Mouse (Mus musculus) left cerebral cortex, postnatal 10 days (tissue): ENCODE measurements around the gene Ndufa12. TPM values are rescaled to one million over a fixed set of nuclear protein-coding genes. Genes with fewer than 3 reads are reported as not detected.

Experiments used
- DNase-seq, 2 experiments: peaks; one replicate each; pipeline ENCODE4 v3.0.0; 2021 to 2022; ENCODE audit warnings: low spot score in 2 of 2, mixed read lengths in 1 of 2; ENCODE audit errors: extremely low spot score in 1 of 2
- intact Hi-C: fragments of 180-260 bp; cut with DNase I; formaldehyde crosslinking; loops from one replicate; pipeline ENCODE4 v1.15.1; 2025
- total RNA-seq, 2 experiments: library from RNA; stranded (reverse); gene quantifications; 2 replicates each; pipeline ENCODE4 v1.2.3; 2021

Gene Ndufa12
- total RNA-seq: 100 to 1,000 TPM; 212 to 228 TPM

DNA sequence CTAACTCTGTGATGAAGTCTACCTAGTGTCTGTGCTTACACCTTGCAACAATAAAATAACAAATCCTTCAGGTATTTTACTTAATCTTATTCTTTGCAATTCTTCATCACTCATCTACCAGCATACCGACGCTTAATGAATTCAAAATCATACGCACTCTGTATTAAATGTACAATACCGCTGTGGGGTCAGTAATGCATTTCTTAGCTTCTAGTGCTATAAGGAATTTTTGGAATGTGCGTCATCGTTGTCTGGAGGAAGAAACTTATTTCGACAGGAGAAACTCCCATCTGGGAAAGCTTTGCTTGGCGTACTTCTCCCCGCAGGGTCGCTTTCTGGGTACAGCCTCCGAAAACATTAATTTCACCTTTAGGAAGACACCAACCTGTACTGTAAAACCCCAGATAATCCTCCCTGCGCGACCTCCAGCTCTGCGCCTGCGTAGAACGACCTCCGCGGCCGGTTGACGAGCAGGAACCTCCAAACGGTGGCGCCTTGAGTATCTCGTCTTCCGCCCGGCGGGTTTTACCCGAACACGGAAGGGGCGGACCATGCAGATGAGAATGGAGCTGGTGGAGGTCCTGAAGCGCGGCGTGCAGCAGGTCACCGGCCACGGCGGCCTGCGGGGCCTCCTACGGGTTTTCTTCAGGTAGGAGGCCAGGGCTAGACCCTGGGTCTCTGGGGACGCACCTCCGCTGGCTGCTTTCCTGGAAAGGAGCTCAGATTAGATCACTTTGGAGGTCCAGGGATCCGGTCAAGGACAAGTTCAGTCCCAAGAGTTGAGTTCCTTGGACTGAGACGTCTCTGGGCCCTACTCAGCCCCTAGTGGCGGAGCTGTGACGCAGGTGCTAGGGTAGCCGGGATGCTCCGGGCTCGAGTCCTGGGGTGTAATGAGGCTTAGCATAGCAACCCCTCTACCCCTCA lies at the start of gene Ndufa12:
Gene Ndufa12 (plus strand): TSS at position 239 of the 924 bp plus-strand sequence.
- intact Hi-C loops: no loop called here
- DNase-seq: peak; percentile 95 to 96

DNA sequence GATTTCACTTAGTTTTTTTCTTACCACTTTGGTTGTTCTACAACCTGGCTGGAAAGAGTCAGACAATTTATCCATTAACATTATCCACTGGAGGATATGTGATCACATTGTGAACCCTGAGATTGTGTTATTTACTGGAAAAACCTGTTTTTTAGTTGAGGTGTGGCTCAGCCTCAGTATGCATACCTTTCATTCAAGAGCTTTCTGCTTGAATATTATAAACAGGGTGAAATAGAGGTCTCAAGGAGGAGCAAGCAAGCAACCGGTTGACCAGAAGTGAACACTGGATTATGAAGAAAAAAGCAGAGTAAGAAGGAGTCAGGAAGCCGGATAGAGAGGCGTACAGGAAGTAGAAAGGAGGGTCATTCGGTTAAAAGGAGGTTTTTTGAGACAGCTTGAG lies 47.0 kb upstream of the Ndufa12 start:
- intact Hi-C loops: no loop called here
- DNase-seq: no peak

DNA sequence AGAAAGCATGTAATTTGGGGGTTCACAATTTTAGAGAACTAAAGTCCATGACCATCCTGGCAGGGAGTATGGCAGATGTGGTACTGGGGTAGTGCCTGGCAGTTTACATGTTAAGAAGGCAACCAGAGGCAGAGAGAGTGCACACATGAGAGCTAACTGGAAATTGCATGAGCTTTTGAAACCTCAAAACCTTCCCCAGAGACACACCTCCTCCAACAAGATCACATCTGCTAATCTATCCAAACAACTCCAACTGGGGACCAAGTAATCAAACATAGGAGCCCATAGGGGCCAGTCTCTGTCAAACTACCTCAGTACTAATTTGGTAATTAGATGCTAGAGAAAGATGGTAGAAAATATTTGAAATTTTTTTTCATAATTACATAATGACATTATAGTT lies 44.7 kb upstream of the Ndufa12 start:
- intact Hi-C loops: no loop called here
- DNase-seq: no peak

DNA sequence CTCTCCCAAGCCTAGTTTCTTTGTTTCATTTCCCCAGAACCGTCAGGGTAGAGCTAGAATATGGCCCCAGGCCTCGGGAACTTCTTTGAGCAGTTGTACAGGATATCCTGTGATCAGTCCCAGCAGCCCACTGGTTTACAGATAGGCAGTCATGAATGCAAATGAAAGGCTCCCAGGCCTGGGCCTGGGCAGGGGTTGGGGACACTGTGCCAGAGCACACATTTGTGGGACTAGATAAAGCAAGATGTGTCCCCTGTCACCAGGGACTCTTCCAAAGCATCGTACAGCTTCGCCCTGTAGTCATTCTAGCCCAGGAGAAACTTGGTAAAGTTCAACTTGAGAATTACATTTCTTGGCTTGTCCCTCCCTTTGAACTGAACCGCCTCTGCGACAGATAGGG lies 39.6 kb upstream of the Ndufa12 start:
- intact Hi-C loops: no loop called here
- DNase-seq: no peak

DNA sequence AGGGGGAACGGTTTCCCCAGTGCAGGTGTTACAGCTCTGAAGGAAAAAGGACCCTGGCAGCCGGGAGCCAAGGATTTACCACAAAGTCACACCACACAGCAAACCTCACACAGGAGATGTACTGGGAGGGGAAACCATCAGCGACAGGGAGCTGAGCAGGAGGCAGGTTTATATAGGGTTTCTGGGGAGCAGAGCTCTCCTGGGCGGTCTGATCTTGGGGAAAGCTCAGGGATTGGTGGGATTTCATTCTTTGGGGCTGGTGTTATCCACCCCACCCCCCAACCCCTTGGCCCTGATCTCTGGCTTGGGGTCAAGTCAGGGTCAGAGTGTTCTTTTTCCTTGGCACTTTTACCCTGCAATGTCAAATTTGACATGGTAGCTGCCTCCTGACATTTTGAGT lies 39.1 kb upstream of the Ndufa12 start:
- no peak for DNase-seq
- intact Hi-C loops: no loop called here

DNA sequence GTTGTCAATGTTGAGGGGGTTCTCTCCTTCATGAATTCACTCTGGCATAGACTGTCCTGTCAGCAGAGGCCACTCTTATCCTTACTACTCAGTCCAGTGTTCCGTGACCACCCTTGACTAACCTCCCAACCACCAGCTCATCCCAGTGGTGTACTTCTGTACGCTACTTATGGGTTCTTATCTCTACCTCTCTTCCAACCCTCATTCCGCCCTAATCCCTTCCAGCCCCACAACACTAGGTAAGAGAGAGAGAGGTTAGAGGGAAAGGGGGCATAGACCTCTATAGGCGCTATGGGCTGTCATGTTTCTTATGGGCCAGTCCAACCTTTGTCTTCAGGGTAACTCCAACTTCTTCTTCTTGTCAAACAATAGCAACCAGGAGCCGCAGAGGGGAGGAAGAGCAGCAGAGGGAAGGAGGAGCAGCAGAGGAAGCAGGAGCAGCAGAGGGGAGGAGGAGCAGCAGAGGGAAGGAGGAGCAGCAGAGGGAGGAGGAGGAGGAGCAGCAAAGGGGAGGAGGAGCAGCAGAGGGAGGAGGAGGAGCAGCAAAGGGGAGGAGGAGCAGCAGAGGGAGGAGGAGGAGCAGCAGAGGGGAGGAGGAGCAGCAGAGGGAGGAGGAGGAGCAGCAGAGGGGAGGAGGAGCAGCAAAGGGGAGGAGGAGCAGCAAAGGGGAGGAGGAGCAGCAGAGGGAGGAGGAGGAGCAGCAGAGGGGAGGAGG lies 37.3 kb upstream of the Ndufa12 start:
- intact Hi-C loops: no loop called here
- no peak for DNase-seq

DNA sequence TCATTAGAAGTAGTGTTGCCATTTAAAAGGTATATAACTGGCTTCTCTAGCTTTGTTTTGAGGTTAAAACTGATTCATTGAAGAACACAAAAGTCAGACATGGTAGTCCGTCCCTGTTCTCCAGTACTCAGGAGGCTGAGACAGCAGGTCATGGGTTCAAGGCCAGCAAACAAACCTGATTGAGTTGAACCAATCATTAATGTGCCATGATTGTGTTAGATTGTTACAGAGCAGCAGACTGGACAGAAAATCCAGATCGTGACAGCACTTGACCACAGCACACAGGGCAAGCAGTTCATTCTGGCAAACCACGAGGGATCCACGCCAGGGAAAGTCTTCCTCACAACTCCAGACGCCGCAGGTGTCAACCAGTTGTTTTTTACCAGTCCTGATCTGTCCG lies 36.5 kb upstream of the Ndufa12 start:
- no peak for DNase-seq
- intact Hi-C loops: no loop called here

DNA sequence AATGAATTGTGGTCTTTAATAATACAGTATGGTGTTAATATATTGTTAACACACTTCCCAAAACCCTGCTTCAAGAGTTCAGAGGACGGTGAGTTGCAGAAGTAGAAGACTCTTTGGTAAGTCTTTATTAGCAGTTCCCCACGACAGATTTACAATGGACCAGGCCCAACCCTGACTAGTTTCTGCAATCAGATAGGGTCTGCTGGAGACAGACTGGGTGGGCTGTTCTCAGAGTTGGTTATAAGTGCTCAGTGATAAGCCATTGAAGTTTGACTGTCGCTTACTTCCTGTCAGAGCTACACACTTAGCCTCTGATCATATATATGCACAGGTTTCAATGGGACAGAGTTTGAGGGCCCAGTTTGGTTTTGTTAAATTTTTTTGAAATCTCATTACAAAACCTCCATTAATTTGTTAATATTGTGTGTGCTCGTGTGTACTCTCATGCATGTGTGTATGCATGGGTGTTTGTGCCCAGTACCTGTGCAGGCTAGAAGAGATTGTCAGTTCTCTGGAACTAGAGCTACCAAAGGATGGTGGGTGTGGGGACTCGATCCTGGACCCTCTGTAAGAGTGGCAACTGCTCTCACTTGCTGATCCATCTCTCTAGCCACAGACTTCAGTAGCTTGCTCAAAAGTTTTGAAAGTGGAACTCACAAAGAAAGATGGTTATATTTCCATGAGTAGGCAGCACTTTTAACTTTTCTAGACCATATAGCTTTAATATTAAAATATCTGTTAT lies 34.2 kb upstream of the Ndufa12 start:
- intact Hi-C loops: no loop called here
- DNase-seq: no peak

DNA sequence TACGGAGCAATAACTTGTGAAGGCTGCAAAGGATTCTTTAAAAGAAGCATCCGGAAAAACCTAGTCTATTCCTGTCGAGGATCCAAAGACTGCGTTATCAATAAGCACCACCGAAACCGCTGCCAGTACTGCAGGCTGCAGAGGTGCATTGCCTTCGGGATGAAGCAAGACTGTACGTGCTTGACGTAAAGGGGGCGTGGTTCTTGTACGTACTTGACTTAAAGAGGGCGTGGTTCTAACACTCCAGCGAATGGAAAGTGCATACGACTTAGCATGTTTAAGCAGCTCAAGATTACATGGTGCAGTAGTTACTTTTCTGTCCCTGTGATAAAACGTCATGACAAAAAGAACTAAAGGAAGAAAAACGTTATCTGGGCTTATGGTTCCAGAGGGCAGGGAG lies 33.1 kb upstream of the Ndufa12 start:
- intact Hi-C loops: no loop called here
- no peak for DNase-seq

DNA sequence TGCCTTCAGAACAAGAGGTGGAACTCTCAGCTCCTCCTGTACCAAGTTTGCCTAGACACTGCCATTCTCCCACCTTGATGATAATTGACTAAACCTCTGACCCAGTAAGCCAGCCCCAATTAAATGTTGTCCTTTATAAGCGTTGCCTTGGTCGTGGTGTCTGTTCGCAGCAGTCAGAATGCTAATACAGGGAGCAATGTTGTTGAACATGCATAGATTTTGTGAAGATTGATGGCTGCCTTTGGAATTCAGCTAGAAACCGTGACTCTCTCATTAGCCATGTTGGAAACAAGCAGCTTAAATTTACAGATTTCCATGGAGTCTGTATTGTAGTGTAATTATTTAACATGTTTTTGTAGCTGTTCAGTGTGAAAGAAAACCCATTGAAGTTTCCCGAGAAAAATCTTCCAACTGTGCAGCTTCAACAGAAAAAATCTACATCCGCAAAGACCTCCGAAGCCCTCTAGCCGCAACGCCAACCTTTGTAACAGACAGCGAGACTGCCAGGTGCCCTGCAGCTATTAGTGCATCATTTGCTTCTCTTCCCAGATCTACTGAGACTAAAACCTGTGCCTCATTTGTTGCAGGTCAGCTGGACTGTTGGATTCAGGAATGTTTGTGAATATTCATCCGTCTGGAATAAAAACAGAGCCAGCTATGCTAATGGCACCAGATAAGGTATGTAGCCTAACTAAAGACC lies 31.3 kb upstream of the Ndufa12 start:
- intact Hi-C loops: no loop called here
- DNase-seq: no peak

DNA sequence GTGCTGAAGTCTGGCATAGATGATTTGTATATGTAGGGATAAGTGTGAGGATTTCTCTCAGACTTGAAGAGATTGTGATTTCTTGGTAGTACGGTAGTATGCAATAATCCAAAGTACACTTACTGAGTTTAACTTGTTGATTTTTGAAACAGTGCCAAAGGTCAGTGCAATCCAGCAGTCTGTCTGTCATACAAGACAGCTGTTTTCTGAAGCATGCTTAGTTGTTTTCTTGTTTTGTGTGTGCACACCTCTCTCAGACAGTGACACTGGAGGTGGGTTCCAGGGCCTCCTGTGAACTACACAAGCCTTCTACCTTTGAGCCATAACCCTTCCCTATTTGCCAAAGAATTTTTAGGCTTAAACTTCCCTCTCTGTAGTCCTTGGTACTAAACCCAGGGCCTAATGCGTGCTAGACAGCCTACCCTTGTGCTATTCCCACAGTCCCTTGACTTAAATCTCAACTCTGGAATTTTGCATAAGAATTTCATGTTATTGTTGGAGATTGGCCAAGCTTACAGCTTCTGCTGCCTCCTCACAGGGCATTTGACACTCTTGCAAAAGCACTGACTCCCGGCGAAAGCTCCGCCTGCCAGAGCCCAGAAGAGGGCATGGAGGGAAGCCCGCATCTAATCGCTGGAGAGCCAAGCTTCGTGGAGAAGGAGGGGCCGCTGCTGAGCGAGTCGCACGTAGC lies 26.9 kb upstream of the Ndufa12 start:
- no peak for DNase-seq
- intact Hi-C loops: no loop called here

DNA sequence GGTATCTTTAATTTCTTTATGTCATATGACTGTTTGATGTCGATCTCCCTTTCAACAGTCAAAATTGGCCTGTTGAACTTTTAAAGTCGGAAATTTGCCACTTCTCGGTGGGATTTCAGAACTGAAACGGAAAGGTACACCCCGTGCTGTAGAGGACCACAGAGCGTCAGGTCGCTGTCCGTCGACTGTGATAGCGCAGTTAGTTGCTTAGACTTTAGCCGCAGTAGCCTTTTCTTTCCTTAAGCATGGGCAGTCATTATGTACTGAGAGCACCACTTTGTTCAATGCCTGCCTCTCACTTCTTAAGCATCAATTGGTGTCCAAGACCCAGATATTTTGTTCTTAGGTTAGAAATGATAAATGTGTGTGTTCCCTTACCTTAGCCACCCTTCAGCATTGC lies 26.4 kb upstream of the Ndufa12 start:
- intact Hi-C loops: no loop called here
- DNase-seq: no peak

DNA sequence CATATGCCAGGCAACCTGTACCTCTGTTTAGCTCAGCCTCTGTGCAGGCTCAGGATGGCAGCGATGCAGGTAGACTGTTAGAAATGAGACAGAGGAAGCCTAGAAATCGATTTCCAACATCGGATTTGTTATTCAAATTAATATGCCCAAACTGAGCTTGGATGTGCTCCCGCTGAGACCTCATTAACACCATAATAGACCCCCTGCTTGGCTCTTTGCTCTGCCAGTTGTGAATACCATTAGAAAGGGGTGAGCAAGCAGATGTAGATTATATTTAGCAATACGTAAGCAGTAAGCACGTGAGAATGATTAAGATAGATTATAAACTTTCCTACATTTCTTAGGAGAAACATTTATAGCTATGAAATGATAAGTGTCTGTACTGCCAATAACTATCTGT lies 25.8 kb upstream of the Ndufa12 start:
- DNase-seq: no peak
- intact Hi-C loops: no loop called here

DNA sequence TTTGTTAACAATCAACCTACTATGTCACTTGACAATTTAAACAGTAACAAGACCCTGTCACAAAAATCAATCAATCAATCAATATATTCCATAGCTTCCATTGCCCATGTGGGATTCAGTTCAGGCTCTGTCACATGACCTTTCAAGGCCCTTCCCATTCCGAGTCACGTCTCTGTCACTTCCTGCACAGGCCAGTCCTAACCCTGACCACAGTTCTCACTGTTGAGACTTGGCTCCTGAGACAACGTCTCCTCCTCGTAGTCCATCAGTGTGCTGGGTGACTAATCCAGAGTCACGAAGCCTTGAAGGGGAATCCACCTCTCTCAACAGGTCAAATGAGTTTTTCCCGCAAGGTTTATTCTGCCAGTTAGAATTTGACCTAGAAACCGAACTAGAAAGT lies 23.9 kb upstream of the Ndufa12 start:
- intact Hi-C loops: no loop called here
- DNase-seq: no peak

DNA sequence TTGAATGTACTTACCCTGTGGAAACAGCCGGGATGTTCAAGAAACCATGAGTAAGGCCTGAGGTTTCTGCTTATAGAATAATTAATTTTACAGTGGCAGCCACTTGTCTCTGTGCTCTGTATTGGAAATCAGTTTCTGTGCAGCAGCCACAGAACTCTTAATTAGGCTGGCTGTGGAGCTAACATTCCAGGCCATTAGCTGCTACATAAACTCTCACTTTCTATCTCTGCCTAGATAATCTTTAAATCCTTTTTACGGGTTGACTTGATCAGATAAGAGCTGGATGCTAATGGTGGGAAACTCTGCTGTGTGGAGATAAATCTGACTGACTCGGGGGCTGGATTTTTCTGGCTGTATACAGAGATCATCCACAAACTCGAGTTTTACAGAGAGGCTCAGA lies 15.3 kb upstream of the Ndufa12 start:
- intact Hi-C loops: no loop called here
- no peak for DNase-seq

DNA sequence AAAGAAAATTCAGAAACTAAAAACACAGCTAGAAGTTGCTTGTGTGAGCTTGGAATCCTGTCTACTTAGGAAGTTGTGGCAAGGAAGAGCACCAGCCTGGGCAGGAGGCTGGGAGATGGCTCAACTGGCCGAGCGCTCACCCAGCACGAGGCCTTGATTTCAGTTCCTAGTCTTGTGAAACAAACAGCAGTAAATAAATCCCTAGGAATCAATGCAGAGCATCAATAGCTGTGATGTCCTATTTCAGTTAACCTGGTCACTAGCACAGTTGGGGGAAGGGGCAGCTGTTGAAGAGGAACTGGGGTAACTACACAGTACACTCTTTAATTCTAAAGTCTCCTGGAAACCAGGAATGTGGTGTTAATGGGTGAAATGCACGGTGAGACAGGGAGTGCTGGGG lies 6.5 kb downstream of the Ndufa12 start:
- DNase-seq: no peak
- intact Hi-C loops: no loop called here

DNA sequence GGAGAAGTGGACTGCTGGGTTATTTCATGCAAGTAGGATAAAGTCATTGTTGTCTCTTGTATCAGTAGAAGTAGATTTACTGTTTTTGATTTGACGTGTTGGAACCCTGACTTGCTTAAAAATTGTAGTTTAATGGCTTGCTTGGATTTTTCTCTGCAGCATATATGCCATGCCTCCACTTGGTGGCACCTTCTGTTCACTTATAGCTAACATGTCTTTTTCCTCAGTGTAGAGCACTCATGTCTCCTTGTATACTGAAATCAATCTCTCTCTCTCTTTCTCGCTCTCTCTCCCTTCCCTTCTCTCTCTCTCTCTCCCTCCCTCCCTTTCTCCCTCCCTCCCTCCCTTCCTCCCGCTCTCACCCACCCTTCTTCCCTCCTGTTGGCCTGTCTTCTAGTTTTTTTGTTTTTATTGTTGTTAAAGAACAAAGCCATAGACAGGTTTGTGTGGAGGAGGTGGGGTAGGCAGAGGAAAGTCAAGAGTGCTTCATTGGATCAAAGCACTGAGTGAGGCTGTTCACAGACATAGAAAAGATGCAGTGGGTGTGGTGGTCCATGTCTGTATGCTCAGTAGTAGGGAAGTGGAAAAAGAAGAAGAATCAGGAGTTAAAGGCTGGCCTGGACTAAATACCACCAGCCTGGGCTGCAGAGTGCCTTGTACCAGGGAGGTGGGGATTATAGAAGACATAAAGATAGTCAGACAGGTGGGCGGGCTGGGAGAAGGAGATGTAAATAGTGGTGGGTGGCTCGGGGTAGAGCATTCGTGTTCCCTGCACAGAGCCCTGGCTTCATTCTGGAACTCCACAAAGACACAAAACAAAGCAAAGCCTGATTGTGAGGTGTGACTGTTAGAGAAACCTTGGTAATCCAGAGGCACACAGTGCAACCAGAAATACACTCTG lies 12.4 kb downstream of the Ndufa12 start:
- DNase-seq: peak in 1 of 2 experiments; percentile 39
- intact Hi-C loops: loop anchor here (5.0 kb wide), 1 partner anchor 396 kb away; no protein-coding TSS in a partner anchor
